Mouse (Mus musculus) right cerebral cortex, postnatal 25 days (tissue): ENCODE results near the gene Pga5.

Source experiments
- DNase-seq: peaks from one replicate; pipeline ENCODE4 v3.0.0; 2022

Pga5 gene

DNA sequence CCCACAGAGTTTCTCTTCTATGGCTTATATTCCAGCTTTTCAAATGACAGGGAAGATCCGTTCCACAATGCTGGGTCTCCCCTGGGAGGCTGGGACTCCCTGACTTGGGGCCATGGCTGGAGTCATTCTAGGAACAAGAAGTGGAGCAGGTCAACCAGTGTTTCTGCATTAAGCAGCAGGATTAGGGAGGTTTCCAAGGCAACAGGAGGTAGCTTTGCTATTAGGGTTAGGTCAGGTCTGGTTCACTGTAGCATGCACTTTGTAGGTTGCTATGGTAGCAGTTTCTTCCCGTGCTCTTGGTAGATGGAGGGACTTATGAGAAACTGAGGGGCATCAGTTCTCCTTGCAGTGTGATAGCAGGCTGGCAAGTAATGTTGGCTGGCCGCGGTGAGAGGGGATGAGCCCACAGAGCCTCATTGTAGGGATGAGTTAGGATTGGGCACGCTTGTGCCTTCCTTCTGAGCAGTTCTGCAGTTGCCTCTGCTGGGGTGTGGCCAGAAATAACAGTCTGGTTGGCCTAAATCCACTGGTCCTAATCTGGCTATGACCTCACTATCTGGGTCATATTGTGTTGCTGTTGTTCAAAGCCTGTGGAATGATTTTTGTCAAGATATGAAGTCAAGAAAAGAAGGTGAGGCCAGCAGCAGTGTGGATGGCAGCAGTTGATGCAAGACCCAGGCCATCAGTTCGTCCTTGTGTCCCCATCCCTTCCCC lies 23.3 kb upstream of the Pga5 start:
- no peak for DNase-seq

DNA sequence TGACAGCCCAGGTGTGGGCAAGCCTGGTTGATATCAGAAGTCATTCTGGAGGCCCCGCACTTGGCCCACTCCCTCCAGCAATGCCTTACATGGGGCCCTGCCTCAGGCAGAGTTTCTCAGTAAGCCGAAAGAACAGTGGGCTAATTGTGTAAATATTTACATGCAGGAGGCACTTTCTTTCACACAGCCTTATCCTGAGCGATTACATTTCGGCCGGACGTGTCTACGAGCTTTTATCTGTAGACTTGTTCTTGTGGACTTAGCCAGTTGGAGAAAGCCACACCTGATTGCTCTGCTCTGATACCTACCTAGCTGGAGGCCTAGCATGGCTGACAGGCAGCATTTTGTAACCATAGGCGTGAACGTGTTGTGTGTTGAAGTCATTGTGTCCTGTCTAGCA lies 22.0 kb upstream of the Pga5 start:
- DNase-seq = no peak

DNA sequence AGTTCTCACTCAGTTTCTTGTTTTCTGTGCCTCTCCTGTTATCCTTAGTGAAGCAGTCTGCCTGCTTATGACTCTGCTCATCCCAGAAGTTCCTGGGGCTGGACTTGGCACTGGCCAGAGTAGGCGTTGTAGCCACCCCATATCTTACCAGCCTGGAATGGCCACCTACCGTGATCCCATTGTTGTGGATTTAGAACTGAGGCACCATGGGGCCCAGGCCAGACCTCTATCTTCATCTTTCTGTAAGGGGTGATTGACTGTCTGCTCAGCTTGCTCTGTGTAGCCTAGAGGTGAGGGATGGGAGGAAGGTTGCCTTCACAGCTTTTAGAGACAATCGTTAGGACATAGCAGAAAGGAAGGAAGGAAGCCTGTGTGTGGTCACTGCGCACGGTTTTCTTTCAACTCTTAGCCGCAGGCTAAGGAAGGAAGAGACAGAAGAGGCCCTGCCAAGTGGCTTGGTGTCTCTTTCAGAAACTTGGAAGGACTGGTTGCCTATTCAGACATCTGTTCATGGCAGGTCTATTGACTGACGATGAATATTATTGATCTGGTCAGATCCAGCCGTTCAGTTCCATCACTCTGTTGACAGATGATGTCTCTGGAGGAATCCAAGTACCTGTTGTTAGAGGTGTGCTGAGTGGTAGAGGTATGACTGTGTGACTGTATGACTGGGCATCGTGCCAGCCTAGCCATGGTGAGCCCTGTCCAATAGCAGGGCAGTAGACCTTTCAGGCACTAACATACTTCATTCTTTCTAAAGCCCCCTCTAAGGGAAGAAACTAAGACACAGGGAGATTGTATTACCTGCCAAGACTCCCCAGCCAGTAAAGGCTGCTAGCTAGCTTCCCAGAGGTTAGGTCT lies 20.5 kb upstream of the Pga5 start:
- no peak for DNase-seq

DNA sequence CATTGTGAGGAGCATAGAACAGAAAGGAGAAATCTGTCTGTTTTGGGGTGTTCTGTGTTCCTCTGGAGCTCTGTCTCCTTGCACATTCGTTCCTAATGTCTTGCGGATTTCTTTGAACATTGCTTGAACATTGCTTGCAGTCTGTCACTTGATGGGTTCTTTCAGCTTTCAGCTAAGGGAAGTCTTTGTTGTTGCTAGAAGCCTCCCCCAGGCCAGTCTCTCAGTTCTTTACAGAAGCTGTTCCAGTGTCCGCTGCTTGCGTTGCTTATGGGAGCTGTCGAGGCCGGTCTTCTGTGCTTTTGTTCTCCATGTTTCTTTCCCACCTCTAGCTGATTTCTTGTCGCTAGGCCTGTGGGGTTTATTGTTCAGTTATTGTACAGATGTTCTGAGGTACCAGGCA lies 17.9 kb upstream of the Pga5 start:
- DNase-seq = no peak

DNA sequence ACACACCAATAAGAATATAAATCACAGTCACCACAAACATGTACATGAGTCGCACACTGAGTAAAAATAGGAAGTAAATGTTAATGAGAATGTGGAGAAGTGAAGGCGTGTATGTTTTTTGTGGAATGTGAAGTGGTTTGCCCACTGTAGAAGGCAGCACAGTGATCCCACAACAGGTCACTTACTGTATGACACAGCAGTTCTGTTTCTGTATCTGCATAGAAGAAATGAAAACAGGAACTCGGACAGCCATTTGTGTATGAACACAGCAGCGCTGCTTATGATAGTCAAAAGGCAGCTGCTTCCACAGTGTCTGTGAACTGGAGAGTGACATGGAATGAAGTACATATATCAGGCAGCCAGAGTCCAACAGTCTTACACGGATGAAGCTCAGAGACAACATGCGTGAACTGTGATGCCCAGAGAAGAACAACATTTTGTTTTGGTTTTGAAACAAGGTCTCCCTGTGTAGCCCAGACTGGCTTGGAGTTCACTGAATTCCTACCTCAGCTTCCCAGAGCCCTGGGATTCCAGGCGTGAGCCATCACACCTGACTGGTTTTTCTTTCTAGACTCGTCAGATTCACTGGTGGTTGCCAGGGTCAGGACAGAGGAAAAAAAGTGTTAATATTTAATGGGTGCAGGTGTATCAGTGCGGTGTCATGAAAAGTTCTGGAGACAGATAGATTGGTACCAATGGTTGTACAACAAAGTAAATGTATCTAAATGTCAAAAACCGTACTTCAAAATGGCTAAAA lies 16.2 kb upstream of the Pga5 start:
- DNase-seq = no peak

DNA sequence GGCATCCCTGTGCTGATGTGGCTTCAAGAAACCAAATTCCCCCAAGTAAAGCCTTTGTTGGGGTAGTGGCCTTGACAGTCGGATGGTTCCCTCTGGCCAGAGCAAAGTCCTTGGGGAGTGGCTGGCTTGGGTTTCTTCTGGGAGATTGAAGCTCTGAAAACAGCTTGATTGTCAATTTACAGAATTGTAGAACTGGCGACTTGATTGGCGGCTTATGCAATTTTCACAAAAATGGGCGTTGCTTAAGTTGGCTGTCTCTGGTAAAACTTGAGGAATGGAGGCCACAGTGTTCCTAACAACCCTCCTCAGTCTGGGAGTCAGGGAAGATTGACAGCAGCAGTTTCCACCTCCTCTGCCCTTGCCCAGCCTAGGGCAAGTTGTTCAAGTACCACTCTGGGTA lies 14.5 kb upstream of the Pga5 start:
- no peak for DNase-seq

DNA sequence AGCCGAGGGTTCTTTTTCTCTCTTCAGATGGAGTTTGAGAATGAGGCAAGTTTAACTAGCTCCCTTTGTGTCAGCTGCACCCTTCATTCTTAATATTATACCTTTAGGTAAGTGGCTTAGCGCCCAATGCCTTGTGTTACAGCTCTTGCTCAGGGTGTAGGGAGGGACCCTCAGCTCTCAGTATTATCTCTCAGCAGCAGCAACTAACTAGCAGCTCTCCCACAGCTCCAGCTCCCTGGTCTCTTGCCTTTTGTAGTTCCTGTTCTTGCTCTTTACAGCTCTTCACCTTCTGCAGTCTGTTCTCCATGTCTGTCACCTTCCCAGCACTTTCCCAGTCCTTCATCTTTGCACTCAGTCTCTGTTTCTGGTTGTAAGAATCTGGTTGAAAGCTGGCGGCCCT lies 13.8 kb upstream of the Pga5 start:
- no peak for DNase-seq

DNA sequence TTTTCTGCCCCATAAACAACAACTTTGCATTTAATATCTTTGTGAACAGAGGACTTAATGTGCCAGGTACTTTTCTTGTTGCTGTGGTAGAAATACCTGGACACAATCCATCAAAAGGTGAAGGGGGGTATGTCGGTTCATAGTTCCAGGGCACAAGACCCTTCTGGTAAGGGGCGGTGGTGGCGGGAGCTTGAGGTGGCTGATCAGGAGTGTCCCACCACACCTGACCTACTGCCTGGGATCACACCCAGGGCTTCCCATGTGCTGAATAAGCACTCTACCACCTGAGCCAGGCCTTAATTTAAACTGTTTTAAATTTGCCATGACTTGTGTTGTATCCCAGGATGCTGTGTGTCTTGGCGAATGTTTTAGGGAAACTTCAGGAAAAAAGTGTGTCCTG lies 13.2 kb upstream of the Pga5 start:
- DNase-seq = no peak

DNA sequence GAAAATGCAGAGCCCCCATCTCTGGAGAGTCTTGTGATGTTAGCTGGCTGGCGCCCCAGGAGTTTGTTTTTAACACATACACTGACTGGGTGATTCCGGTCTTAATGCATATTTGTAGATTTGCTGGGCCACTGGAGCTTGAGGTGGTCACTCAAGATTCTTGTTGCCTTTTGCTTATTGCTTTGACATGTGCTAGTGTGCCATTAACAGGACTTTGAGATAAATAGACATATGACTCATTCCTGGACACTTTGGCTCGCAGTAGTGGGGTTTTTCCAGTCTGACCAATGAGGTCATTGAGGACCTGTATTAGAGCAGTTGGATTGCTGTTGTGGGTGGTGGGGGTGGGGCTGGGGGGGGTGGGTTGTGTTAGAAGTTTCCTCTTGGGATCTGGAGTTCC lies 12.5 kb upstream of the Pga5 start:
- no peak for DNase-seq

DNA sequence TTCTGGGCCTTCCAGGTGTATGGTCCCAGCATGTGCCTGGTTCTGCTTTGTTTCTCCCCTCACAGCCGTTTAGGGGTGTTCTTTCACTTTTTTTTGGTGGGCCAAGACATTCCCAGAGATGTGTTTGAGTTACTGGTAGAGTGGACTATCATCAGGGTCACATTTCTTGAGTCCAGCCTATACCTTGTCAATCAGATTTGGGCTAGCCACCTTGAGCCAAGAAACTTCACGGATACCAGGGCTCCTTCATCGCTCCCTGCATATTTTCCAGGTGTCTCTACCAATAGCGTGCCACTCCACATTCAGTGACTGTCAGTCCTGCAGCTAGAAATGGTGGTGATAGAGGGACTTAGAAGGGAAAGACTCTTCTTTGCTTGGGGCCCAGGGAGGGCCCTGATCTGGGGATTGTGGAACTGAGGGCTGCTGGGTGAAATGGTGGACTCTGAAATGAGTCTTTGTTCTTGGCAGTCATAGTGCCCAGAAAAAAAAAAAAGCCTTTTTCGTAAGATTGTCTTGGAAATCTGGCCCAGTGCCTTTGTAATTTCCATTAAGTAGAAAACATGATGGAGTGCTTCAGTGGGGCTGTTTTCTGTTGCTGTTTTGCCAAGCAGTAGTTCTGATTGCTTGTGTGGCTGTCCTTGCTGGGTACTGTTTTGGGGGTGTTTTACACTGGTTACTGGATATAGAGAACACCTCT lies 11.7 kb upstream of the Pga5 start:
- DNase-seq = no peak

DNA sequence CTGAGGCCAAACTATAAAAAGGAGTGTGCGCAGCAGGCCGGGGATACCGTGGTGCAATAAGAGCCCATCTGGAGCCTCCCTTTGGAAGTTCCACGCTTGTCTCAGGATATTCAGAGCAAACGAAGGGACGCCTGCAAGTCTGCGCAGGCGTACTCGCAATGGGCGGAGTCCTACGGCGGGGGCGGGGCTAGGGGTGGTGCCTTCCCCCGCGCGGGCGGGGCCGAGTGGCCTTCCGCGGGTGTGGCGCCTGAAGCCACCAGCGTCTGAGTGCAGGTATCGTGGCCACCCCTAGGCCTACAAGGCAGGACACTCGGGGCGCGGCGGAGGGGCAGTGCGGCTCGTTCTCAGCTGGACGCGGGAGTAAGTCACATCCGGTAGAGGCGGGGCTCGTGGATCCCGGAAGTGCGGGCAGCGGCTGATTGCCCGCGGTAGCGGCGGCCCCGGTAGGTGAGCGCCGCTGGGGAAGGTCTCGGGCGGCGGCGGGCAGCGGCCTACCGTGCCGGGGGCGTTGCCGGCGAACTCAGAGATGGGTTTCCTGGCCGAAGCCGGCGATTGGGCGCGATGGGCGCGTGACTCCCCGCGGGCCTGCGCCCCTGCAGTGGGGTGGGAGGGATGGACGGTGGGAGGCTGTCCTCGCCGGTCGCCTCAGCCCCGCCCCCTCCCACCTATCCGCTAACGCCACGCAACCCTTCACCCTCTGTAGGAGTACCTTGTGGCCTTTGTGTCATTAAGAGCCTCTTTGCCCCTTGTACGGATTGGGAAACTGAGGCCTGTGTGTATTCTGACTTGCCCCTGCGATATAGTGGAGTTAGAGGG lies 10.9 kb upstream of the Pga5 start, which contains the start of gene Vps37c:
TSS of gene Vps37c (plus strand) at position 199 of the 816 bp plus-strand sequence.
- peak; percentile 92 for DNase-seq

DNA sequence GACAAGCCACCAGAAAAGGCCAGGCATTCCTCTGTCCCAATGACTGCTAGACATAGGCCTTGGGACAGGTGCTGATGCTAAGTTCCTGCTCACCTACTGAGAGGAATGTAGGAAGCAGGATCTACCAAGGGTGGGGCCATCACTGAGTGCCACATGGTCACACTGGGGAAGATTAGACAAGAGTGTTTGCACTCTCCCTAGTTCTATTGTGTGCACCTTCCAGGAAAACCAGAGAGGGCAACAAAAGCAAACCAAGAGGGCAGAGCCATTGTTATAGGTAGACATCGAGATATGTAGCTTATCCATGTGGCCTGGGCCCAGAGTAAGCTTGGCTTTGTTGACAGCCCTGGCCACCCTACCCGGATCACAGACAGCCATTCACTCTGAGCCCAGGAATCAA lies 7.9 kb upstream of the Pga5 start:
- no peak for DNase-seq

DNA sequence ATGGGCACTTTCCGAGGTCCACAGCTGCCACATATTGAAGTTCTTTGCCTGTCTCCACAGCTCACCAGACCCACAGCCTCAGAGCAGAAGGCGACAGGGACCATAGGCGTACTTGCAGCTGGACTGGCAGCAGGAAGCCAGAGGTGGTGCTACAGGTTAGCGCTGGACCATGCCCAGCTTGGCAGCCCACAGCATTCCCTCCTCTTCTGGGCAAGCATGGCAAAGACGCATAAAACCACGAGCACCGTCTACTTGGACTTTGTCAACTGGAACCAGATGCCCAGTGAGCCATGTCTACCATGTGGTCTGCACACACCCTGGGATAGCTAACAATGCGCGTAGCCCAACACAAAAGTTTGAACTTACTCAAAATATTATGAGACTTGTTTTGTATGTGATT lies 7.2 kb upstream of the Pga5 start:
- DNase-seq = no peak

DNA sequence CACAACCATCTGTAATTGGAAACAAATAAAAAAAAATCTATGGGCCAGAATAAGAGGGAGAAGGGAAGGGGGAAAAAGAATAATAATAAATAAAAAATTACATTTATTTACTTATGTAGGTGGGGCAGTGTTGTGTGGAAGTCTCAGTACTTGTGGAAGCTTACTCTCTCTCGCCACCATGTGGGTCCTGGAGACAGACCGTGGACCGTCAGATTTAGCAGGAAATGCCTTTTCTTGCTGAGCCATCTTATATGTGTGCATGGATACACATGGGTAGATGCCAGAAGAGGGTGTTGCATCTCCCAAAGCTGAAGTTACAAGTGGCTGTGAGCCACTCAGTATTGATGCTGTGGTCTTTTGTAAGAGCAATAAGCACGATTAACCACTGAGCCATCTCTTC lies 3.7 kb upstream of the Pga5 start:
- DNase-seq = no peak

DNA sequence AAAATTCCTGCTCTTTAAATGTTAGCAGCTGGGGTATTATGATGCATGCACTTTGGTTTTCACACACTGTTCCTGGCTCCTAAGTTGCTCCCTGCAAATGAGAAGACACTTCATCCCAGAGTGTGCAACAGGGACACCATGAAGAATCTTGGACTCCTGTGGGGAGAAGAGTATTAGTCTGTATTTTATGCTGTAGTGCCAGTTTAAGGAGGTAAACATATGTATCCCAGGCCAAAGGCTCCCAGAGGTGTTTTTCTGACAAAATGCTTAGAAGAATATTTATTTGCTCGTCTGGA lies 849 bp upstream of the Pga5 start:
- no peak for DNase-seq

DNA sequence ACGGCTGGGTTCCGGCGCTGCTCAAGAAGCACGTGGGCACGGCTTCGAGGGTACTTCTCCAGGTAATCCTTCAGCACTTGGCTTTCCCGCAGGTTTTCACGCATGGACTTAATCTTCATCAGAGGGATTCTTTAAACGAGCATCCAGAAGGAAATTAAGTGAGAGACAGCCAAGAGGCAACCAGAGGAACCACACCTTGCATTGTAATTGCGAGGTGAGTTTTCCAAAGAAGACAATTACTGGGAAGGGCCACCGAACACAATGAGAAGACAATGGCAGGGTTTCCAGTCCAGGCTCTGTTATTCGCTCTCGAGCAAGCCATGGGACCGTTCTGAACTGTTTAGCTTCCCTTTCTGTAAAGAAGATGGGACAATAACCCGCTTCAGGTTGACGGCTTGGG lies 1.2 kb downstream of the Pga5 start:
- DNase-seq = no peak

DNA sequence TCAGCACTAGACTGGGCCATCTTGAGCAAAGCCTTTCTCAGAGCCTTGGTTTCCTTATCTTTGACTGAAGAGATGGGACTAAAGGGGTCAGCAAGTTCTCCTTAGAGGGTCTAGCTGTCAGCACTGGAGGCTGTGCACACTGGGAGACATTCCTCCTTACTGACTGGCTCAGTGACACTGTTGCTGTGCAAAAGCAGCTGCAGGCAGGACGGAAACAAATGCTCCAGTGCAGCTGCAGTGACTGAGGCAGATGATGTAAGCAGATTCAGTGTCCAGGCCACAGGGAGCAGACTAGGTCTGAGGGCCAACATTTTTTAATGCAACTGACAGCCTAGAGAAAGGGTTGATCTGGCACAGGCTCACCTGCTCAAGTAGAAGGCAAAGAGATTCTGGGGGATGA lies 4.6 kb downstream of the Pga5 start:
- DNase-seq = no peak

DNA sequence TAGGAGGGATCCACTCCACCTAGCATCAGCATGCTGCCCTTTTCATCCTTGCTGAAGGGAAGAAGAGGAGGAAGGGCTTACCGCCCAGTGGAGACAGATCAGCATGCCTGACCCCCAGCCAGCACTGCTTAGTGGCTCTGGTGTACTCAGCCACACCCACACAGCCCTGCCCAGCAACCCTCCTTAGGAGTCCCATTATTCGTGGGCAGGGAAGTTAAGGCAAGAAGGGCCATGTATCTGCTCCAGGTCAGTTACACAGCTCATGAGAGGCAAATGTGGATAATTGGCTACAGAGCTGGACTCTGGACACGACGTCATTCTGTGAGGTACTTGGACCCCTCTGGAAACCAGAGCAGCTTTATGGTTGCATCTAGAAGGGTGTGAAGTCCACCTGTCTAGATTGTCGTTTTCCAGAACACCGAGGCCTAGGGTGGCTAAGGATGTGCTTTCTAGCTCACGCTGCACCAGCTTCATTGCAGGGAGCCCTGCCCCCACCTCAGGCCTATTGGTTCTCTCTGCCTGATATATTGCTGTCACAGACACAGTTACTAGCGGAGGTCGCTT lies 5.9 kb downstream of the Pga5 start:
- no peak for DNase-seq

DNA sequence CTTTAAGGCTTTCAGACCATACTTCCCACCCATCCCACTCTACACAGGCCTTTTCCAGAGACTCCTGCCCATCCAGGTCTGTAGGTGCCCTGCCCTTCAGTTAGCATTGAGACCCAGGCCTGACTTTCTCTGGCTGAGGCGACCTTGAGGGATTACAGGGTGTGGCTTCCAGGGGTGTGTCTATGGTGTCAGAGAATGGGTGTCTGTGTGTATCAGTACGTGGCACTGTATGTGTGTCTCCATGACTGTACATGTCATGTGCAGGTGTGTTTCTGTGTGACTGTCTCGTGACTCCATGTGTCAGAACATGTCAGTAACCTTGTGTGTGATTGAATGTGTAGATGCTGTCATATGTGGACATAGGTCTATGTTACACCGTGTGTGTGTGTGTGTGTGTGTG lies 6.6 kb downstream of the Pga5 start:
- DNase-seq = no peak

DNA sequence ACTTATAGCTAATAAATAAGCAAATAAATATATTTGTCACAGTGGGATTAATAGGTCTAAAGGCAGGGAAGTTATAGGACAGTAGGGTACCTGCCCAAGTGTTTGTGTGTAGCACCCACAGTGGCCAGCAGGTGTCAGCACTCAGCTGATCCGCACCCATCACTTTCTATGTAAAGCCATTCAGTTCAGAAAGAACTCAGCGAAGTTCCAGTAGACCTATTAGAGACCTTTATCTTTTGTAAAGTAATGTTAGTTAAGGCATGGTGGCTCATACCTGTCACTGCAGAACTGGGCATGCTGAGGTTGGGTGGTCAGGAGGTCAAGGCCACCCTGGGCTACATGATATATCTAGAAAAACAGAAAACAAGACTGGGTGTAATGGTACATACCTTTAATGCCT lies 12.4 kb downstream of the Pga5 start:
- DNase-seq = peak; percentile 42

DNA sequence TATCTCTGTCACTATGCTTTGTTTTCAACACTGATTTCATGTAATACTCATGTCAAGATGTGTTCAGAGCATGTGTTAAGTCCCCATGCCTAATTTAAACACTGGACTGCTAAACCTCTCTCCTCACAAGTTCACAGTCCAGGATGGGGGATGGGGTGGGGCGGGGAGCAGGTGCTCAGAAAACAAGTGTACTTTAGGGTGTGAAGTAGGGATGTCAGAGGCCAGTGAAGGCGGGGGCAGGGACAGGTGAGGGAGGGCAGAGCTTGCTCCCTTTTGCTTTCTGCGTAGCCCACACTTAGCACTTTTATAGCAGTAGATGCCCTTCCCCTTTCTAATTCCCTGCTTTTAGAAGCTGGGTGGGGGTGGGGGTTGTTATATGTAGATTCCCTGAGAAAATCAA lies 12.8 kb downstream of the Pga5 start:
- DNase-seq = no peak

DNA sequence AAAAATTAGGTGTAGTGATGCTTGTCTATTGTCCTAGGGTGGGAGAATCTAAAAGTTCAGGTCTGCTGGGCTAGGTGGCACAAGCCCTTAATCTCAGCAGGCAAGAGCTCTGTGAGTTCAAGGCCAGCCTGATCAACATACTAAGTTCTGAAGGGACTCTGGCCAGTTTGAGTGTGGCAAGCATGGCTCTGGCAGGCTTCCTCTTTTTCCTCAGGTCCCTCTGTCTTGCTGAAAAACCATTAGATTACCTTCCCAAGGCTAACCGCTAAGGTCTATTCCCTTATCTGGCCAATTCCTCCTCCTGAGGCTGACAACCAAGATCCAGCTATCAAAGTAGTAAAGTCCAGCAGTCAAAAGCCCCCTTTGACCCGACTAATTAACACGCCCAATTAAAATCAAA lies 15.2 kb downstream of the Pga5 start:
- no peak for DNase-seq
